Mouse (Mus musculus) small intestine, adult 2 months (tissue): Measurements from ENCODE around the gene Gm6465. TPM values are rescaled to one million over a fixed set of nuclear protein-coding genes. Genes with fewer than 3 reads are reported as not detected.
"Not testable (repeated sequence)": the region's sequence is repeated elsewhere in the genome, so short reads cannot be mapped to it uniquely, and the experiment has no call there.

Experiments used
- H3K27ac ChIP-seq: fragments of 200-500 bp; 2 replicates; pipeline ENCODE4 v1.5.1; 2012; ENCODE audit warnings: low read depth, low read length, control low read depth, inconsistent platforms; ENCODE audit not compliant: insufficient read depth
- H3K27me3 ChIP-seq: fragments of 200-500 bp; 2 replicates; pipeline ENCODE4 v1.6.1; 2012; ENCODE audit warnings: mild to moderate bottlenecking, moderate library complexity, low read length, inconsistent platforms; ENCODE audit not compliant: control insufficient read depth, insufficient read depth
- H3K36me3 ChIP-seq: fragments of 200-500 bp; 2 replicates; pipeline ENCODE4 v1.6.1; 2012; ENCODE audit warnings: mild to moderate bottlenecking, low read length, control low read depth, inconsistent platforms; ENCODE audit not compliant: control insufficient read depth, insufficient read depth
- H3K4me1 ChIP-seq: fragments of 200-500 bp; 2 replicates; pipeline ENCODE4 v1.6.1; 2012; ENCODE audit warnings: low read length, inconsistent platforms, mixed read lengths; ENCODE audit not compliant: control insufficient read depth, insufficient read depth, insufficient read length
- H3K4me3 ChIP-seq: fragments of 200-500 bp; 2 replicates; pipeline ENCODE4 v1.5.1; 2012; ENCODE audit warnings: low read depth, mild to moderate bottlenecking, control low read depth, inconsistent platforms, low read length, moderate library complexity
- WGBS: fragments of 180-500 bp; shearing (Covaris S2); methylation state at CpG from one replicate; pipeline ENCODE4 v1.1.7; 2018; 5-methylcytosine and 5-hydroxymethylcytosine counted together
- polyA plus RNA-seq: library from polyadenylated mRNA; depleted of rRNA; stranded (reverse); fragments of >200 nt; gene quantifications from 2 replicates; pipeline ENCODE4 v1.2.3, GENCODE M21; 2012; rRNA removed

The Gm6465 gene
- polyA plus RNA-seq: not detected in 2 replicates

DNA sequence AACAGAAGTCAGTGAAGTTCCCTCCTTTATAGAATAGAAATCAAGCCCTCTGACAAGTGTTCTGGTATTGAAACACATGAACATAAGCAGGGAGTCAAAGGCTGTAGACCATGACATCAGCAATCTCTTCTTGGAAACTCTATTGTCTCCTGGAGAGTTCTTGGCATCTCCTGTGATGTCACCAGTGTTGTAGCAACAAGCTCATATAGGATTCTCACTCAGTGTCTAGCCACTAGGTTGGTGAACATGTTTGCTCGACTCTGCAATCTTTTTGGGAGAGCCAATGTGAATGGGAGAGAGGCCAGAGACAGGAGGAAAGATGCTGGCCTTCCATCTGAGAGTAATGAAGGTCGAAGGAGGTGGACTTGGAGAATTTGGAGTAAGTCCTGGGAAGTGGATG, at the start of gene Gm6465:
TSS of gene Gm6465 (plus strand) at position 301 of the 400 bp plus-strand sequence.
- H3K27me3 ChIP-seq, H3K4me1 ChIP-seq, H3K27ac ChIP-seq, H3K4me3 ChIP-seq, H3K36me3 ChIP-seq: not testable (repeated sequence)
- WGBS: 49% methylated on average over 2 of the region's 2 CpGs

DNA sequence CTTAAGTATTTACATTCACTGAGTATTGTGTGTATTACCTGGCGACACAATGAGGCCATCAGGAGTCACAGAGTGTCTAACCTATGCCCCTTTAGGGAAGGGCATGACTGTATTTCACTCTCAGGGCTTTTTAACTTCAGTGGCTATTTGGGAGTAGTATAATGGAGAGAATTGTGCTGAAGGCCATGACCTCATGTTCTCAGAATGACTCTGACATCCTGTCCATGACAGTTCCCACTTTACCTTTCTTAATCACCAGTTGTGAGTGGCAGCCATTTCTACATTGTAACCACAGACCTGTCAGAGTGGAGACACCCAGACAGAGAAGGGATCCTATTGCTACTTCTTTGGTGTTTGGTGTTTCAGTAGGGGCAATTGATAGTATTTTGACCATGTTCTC, 485 bp downstream of the Gm6465 start:
- H3K27ac ChIP-seq, H3K4me1 ChIP-seq, H3K36me3 ChIP-seq, H3K27me3 ChIP-seq, H3K4me3 ChIP-seq: not testable (repeated sequence)
- 70% methylated on average over 1 of the region's 1 CpGs for WGBS

DNA sequence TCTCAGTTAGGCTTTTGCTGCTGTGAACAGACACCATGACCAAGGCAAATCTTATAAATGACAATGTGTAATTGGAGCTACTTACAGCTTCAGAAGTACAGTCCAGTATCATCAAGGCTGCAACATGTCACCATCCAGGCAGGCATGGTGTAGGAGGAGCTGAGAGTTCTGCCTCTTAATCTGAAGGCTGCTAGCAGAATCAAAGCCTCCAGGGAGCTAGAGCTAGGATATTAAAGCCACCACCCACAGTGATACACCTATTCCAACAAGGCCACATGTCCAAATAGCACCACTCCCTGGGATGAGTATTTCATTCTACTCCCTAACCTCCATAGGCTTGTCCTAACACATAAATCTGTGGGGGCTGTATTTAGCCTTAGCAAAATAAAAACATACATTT, 12.6 kb downstream of the Gm6465 start:
- H3K4me3 ChIP-seq, H3K27me3 ChIP-seq, H3K27ac ChIP-seq, H3K4me1 ChIP-seq, H3K36me3 ChIP-seq: not testable (repeated sequence)

Other genes starting within 250 kb of the Gm6465 start
- gene Gm8922, start 163.6 kb upstream of the Gm6465 start, polyA plus RNA-seq: 0.09 and 0.24 TPM in 2 replicates
- gene Gm8926, start 75.0 kb upstream of the Gm6465 start, polyA plus RNA-seq: not detected in 2 replicates
- gene 4933402N22Rik, start 72.5 kb downstream of the Gm6465 start, polyA plus RNA-seq: not detected in 2 replicates